ENCODE assay signal across 8 mouse cellular contexts in genomic region chrX:74368209-74368909, GRCm38 (mm10). TPM values are rescaled to one million over a fixed set of nuclear protein-coding genes. Genes with fewer than 3 reads are reported as not detected.
DNase-seq lines count a peak whose midpoint lies in the region; ATAC-seq and TF ChIP-seq lines count a peak whose summit lies in the region.

No protein-coding gene starts in this region.

- H3K9me3 ChIP-seq in hindbrain, embryonic 14.5 days (ENCODE audit: control insufficient read depth, low read length) = no peaks in the 10 kb centered on the region

- H3K27me3 ChIP-seq in hindbrain, embryonic 14.5 days (ENCODE audit: control insufficient read depth, insufficient read depth, low read length) = no peaks in the 10 kb centered on the region

- H3K4me1 ChIP-seq in hindbrain, embryonic 14.5 days (replicated peaks; ENCODE audit: control insufficient read depth, insufficient read depth, low read length) = peaks cover 14% of the 10 kb centered on the region; the same call in 1 of the 2 replicates

- 20% methylated on average over 49 of the region's 49 CpGs for WGBS in hindbrain, embryonic 14.5 days

- no peaks in the 10 kb centered on the region; the same call in 1 of the 2 replicates for H3K36me3 ChIP-seq in hindbrain, embryonic 14.5 days (replicated peaks; ENCODE audit: control insufficient read depth, insufficient read depth)

- peak; percentile 76 for DNase-seq in NIH3T3 (ENCODE audit: low read depth)
- peak; percentile 79 for DNase-seq in cerebellum, postnatal 14 days
- peak; percentile 47 to 58 for DNase-seq in frontal cortex, postnatal 36 days (ENCODE audit: low spot score in 2 of 2)
- DNase-seq in hindbrain, embryonic 14.5 days (ENCODE audit: low spot score) = peak; percentile 66
- DNase-seq in left cerebral cortex, adult 2 months (ENCODE audit: extremely low spot score in 1 of 2, low spot score in 2 of 2) = peak; percentile 67
- DNase-seq in right cerebral cortex, adult 2 months (ENCODE audit: low spot score in 2 of 2) = peak; percentile 53 to 58
- DNase-seq in urinary bladder, postnatal 14 days (ENCODE audit: low spot score) = peak; percentile 76

- peak overlapping the region; percentile 84 for H3K9ac ChIP-seq in hindbrain, embryonic 14.5 days

- peak overlapping the region; percentile 82 for H3K27ac ChIP-seq in hindbrain, embryonic 14.5 days
- peak overlapping the region; percentile 86 for H3K27ac ChIP-seq in left cerebral cortex, adult 2 months

- no peak; the same call in 1 of the 2 replicates for TF ChIP-seq CTCF in left cerebral cortex, adult 2 months (IDR thresholded peaks at IDR 0.05)

- H3K4me3 ChIP-seq in hindbrain, embryonic 14.5 days (replicated peaks; ENCODE audit: low read length) = peak overlapping the region; percentile 58
- H3K4me3 ChIP-seq in left cerebral cortex, adult 2 months = peak overlapping the region; percentile 67

- intact Hi-C loops in left cerebral cortex, adult 2 months (cut with DNase I) = loop anchor here (1.0 to 5.0 kb wide), 2 partner anchors 25 to 121 kb away; partner anchors contain the start of genes Fam3a, Flna and Ikbkg

- ATAC-seq in hindbrain, embryonic 14.5 days (ENCODE audit: low FRiP score) = peak; percentile 76
- peak; percentile 72 for ATAC-seq in megakaryocyte, adult 5-6 weeks (ENCODE audit: poor library complexity, severe bottlenecking)

- H3K4me2 ChIP-seq in hindbrain, embryonic 14.5 days (replicated peaks) = peak overlapping the region; percentile 63

RNA-seq across cellular contexts. Expression of gene Ubl4a, which starts 4.7 kb away (rescaled TPM):
- 68.4 and 74.3 TPM in 2 replicates for polyA plus RNA-seq in hindbrain, embryonic 14.5 days (2014; fragmentation: Nextera tagmentation; extraction: Ambion mirVana)
- 10 to 100 TPM; 65.7 to 71.5 TPM for total RNA-seq in left cerebral cortex, adult 2 months (2021)
- total RNA-seq in megakaryocyte, adult 5-6 weeks (2015) = 27.0 and 32.0 TPM in 2 replicates
- 11.5 and 13.1 TPM in 2 replicates for total RNA-seq in megakaryocyte, adult 5-6 weeks (2017)

RNA-seq across cellular contexts. Expression of gene Slc10a3, which starts 4.8 kb away (rescaled TPM):
- 7.1 and 9.5 TPM in 2 replicates for polyA plus RNA-seq in hindbrain, embryonic 14.5 days (2014; fragmentation: Nextera tagmentation; extraction: Ambion mirVana)
- 1 to 10 TPM; 3.1 to 3.9 TPM for total RNA-seq in left cerebral cortex, adult 2 months (2021)
- total RNA-seq in megakaryocyte, adult 5-6 weeks (2015) = 18.4 and 24.3 TPM in 2 replicates
- total RNA-seq in megakaryocyte, adult 5-6 weeks (2017) = 12.3 and 12.9 TPM in 2 replicates

RNA-seq across cellular contexts. Expression of gene Lage3, which starts 14.9 kb away (rescaled TPM):
- 64.0 and 87.6 TPM in 2 replicates for polyA plus RNA-seq in hindbrain, embryonic 14.5 days (2014; fragmentation: Nextera tagmentation; extraction: Ambion mirVana)
- 10 to 100 TPM; 22.3 to 23.5 TPM for total RNA-seq in left cerebral cortex, adult 2 months (2021)
- 53.3 and 55.1 TPM in 2 replicates for total RNA-seq in megakaryocyte, adult 5-6 weeks (2015)
- total RNA-seq in megakaryocyte, adult 5-6 weeks (2017) = 16.0 and 20.2 TPM in 2 replicates

RNA-seq across cellular contexts. Expression of gene Fam3a, which starts 24.7 kb away (rescaled TPM):
- polyA plus RNA-seq in hindbrain, embryonic 14.5 days (2014; fragmentation: Nextera tagmentation; extraction: Ambion mirVana) = 33.2 and 36.0 TPM in 2 replicates
- 10 to 100 TPM; 15.7 to 20.9 TPM for total RNA-seq in left cerebral cortex, adult 2 months (2021)
- total RNA-seq in megakaryocyte, adult 5-6 weeks (2015) = 13.5 and 14.6 TPM in 2 replicates
- 15.5 and 15.8 TPM in 2 replicates for total RNA-seq in megakaryocyte, adult 5-6 weeks (2017)

RNA-seq across cellular contexts. Expression of gene Ikbkg, which starts 24.7 kb away (rescaled TPM):
- polyA plus RNA-seq in hindbrain, embryonic 14.5 days (2014; fragmentation: Nextera tagmentation; extraction: Ambion mirVana) = 17.8 and 21.5 TPM in 2 replicates
- 10 to 100 TPM; 44.8 to 47.6 TPM for total RNA-seq in left cerebral cortex, adult 2 months (2021)
- total RNA-seq in megakaryocyte, adult 5-6 weeks (2015) = 8.8 and 11.7 TPM in 2 replicates
- 31.9 and 50.0 TPM in 2 replicates for total RNA-seq in megakaryocyte, adult 5-6 weeks (2017)

Comparison
In these comparisons a context has a peak if more than half of its experiments do, and no peak if none do; other contexts are left out.
1. Peak in every context shown above with its lines: DNase-seq, ATAC-seq, H3K4me3 ChIP-seq and H3K27ac ChIP-seq.